Mouse (Mus musculus) adrenal gland, adult 18-20 months (tissue): Measurements from ENCODE around the gene Gfi1. TPM values are rescaled to one million over a fixed set of nuclear protein-coding genes. Genes with fewer than 3 reads are reported as not detected.

Source experiments
- DNase-seq, 2 experiments: peaks; one replicate each; pipeline ENCODE4 v3.0.0; 2021 to 2022; ENCODE audit warnings: low spot score in 2 of 2
- total RNA-seq, 2 experiments: library from RNA; stranded (reverse); gene quantifications; 1 replicate in 1 of 2; 2 replicates in 1 of 2; pipeline ENCODE4 v1.2.3; 2021

Gene Gfi1
- total RNA-seq, 2 experiments from 2014 or later, result 0.32 TPM; not detected in 1

DNA sequence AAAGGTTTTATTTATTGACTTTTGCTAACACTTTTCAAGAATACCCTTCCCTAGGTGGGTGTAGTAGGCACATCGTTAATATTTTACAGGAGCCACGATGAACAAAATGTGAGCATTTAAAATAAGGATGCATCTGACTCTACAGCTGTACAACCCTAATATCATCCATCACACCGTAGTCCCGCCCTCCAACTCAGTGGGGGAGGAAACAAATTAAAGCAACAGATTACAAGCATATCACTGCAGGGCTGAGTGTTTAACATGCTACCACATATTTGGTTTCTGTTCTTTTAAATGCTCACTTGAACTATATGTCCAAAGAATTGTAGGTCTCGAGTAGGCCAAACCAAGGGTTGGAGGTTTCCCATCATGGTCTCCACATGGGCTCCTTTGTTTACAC, 38.7 kb downstream of the Gfi1 start:
- DNase-seq, result no peak

DNA sequence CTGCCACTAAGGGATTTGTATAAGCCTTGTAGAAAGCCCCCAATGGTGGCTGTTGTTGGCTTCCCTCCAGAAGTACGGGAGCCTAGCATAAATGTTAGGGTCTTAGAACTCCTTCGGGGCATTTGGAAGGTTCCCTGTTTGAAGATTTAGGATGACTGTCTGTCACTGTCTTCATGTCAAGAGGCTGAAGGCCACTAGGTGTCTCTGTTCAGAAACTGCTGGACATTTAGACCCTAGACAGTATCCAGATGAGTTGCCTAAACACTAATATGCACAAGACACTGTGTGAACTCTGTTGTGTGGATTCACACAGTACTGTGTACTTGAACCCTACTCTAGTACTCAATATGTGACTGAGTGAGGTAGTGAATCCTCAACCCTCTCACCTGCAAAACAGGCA, 41.5 kb downstream of the Gfi1 start:
- DNase-seq, result no peak

DNA sequence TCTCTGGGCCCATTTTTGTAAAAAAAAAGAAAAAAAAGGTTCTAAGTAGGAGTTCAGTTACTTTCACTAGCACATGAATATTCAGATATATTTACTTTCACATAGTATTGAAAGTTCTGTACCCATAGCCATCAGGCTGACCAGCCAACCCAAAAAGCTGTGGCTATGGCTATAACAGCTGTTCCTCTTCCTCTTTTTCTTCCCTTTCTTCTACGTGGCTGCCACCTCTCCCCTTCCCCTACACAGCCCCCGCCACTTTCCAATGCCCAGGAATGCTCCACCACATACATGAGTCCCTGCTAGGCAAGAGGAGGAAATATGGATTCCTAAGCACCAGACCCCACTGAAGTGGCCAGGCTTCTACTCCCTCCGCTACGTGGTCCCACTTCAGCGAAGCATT, 44.5 kb downstream of the Gfi1 start:
- DNase-seq, result no peak

DNA sequence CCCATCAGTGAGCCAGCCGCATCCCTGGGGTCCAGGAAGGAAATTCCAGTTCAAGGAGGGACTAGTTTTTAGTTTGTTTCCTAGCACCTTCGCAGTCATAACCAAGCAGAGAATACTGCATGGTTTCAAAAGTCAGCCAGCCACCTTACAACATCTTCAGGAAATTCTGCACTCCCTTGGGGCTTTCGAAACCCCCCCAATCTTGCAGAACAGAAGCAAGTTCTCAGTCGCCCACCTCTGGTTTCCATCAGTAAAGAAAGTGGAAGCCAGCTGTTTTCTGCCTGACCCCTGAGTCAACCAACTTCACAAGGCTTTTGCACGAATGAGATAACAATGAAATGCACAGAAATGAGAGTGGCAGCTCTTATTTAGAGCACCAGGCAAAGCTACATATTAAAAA, 47.4 kb downstream of the Gfi1 start:
- no peak for DNase-seq

Other genes with a start within 250 kb of the Gfi1 start
- not detected for gene Gm42669, start 218.4 kb downstream of the Gfi1 start, total RNA-seq
- gene 1700028K03Rik, start 191.3 kb downstream of the Gfi1 start, total RNA-seq, result not detected
- 10 to 100 TPM; 12.1 to 14.1 TPM for gene Rpap2, start 128.7 kb downstream of the Gfi1 start, total RNA-seq
- 1 to 10 TPM; 5.2 to 6.7 TPM for gene Glmn, start 128.1 kb downstream of the Gfi1 start, total RNA-seq
- gene Ube2d2b, start 104.1 kb upstream of the Gfi1 start, total RNA-seq, result not detected
- gene Evi5, start 149.1 kb upstream of the Gfi1 start, total RNA-seq, result 10 to 100 TPM; 46.2 to 61.5 TPM
- gene Rpl5, start 174.5 kb upstream of the Gfi1 start, total RNA-seq, result 10 to 100 TPM; 57.0 to 65.2 TPM